Mouse (Mus musculus) G1E (cell line): Measurements from ENCODE around the gene Abcg4.
"Not testable (repeated sequence)": the region's sequence is repeated elsewhere in the genome, so short reads cannot be mapped to it uniquely, and the experiment has no call there.

Source experiments
- CTCF ChIP-seq: IDR thresholded peaks from 2 replicates; pipeline ENCODE4 v1.5.1; 2012; ENCODE audit warnings: low read depth, low read length, inconsistent platforms, mixed read lengths
- POLR2AphosphoS5 ChIP-seq: IDR thresholded peaks from 2 replicates; pipeline ENCODE4 v1.6.1; 2012; ENCODE audit warnings: low read depth, low read length, inconsistent platforms; ENCODE audit not compliant: insufficient replicate concordance

- TF ChIP-seq CTCF, POLR2AphosphoS5: not testable (repeated sequence)
These were observed 36.8 kb upstream of the Abcg4 start for GRCm38 (mm10) chr9:44325032-44325767.
